Comparison of ENCODE assay signal across 25 mouse cellular contexts in the genomic region with DNA sequence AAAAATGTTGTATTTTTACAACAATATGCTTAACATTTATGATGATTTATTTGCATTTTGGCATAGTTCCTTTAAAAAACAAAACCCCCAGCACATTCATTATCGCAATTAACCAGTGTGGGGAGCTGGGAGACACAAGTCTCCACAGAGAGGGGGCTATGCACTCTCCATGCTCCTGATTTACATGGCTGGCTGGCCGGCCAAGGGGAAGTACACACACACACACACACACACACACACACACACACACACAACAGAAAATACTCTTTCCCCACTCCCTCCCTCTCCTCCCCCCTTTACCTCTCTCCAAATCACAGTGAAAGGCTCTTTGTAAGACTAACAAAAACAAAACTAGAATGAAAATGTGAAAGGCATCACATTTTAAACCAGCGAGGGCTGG. TPM values are rescaled to one million over a fixed set of nuclear protein-coding genes. Genes with fewer than 3 reads are reported as not detected.
A peak's percentile ranks its signal among the peaks of the same experiment; 100 is the strongest.
DNase-seq lines count a peak whose midpoint lies in the region; ATAC-seq and TF ChIP-seq lines count a peak whose summit lies in the region.
"Had no signal": no experiment of that assay in that cellular context is flagged by ENCODE, and none has a peak within 500 bp of the region (broad histone marks: within the 10 kb centered on the region; RNA-seq: fewer than 3 reads in every experiment).

No protein-coding gene starts in this region.

- H3K9ac ChIP-seq in kidney, postnatal 0 days (ENCODE audit: low read depth, low read length), result no peak overlapping the region
- no peak overlapping the region for H3K9ac ChIP-seq in CH12.LX (ENCODE audit: insufficient read depth, low read depth)
- H3K9ac ChIP-seq: embryonic facial prominence, embryonic 15.5 days; heart, embryonic 13.5 days; hindbrain, embryonic 13.5 days; intestine, embryonic 15.5 days; limb, embryonic 13.5 days; liver, embryonic 12.5 days; midbrain, embryonic 12.5 days had no signal

- no peak for TF ChIP-seq RAD21 in CH12.LX (IDR thresholded peaks at IDR 0.05; ENCODE audit: low read depth, low read length)

- dilution Hi-C loops in CH12.LX (cut with MboI; ENCODE audit: extremely low pct_ligation_motif_present, extremely low pct_unique_long_range_greater_than_20kb, low sequenced_read_pairs), result no loop called here

- H3K79me2 ChIP-seq in CH12.LX (replicated peaks; ENCODE audit: control insufficient read depth, extremely low read depth, insufficient read depth, poor library complexity, severe bottlenecking), result peaks cover 10% of the 10 kb centered on the region

- WGBS in kidney, postnatal 0 days, result 28% methylated on average over 3 of the region's 3 CpGs

- no peaks in the 10 kb centered on the region for H3K9me3 ChIP-seq in kidney, postnatal 0 days (replicated peaks; ENCODE audit: low read length)
- H3K9me3 ChIP-seq in CH12.LX (replicated peaks; ENCODE audit: low read length), result peaks cover 3% of the 10 kb centered on the region
- H3K9me3 ChIP-seq: embryonic facial prominence, embryonic 15.5 days; heart, embryonic 13.5 days; hindbrain, embryonic 13.5 days; intestine, embryonic 15.5 days; limb, embryonic 13.5 days; liver, embryonic 12.5 days; midbrain, embryonic 12.5 days had no signal

- H3K27ac ChIP-seq in kidney, postnatal 0 days, result no peak overlapping the region
- H3K27ac ChIP-seq in CH12.LX (ENCODE audit: insufficient read depth, low read depth), result no peak overlapping the region
- H3K27ac ChIP-seq: embryonic facial prominence, embryonic 15.5 days; heart, adult 2 months; heart, embryonic 13.5 days; intestine, embryonic 15.5 days; limb, embryonic 13.5 days; liver, embryonic 12.5 days; midbrain, embryonic 12.5 days had no signal

- H3K4me3 ChIP-seq in kidney, postnatal 0 days (replicated peaks; ENCODE audit: low read depth, low read length), result no peak overlapping the region
- H3K4me3 ChIP-seq in CH12.LX (replicated peaks in 1 of 3; ENCODE audit: low read depth in 2 of 3, low read length in 2 of 3, poor library complexity in 1 of 3), result no peak overlapping the region
- H3K4me3 ChIP-seq: embryonic facial prominence, embryonic 15.5 days; heart, adult 2 months; heart, embryonic 13.5 days; hindbrain, embryonic 13.5 days; intestine, embryonic 15.5 days; limb, embryonic 13.5 days; liver, embryonic 12.5 days; midbrain, embryonic 12.5 days had no signal

- no peaks in the 10 kb centered on the region for H3K36me3 ChIP-seq in kidney, postnatal 0 days (ENCODE audit: insufficient read depth, low read length)
- H3K36me3 ChIP-seq in CH12.LX (replicated peaks in 1 of 2; ENCODE audit: control insufficient read depth in 1 of 2, insufficient read depth in 1 of 2, low read length in 1 of 2), result no peaks in the 10 kb centered on the region
- H3K36me3 ChIP-seq: embryonic facial prominence, embryonic 15.5 days; heart, embryonic 13.5 days; hindbrain, embryonic 13.5 days; intestine, embryonic 15.5 days; limb, embryonic 13.5 days; liver, embryonic 12.5 days; midbrain, embryonic 12.5 days had no signal

- DNase-seq in heart, adult 11 months, result peak; percentile 55
- no peak for DNase-seq in heart, postnatal 4 days
- peak; percentile 69 for DNase-seq in kidney, postnatal 0 days (ENCODE audit: low spot score)
- DNase-seq in kidney, adult 11 months, result no peak
- DNase-seq in CH12.LX (ENCODE audit: extremely low read depth), result no peak
- DNase-seq in brain, adult 2 months (ENCODE audit: low read depth, low spot score), result peak; percentile 25
- DNase-seq in lung, postnatal 10 days, result no peak
- DNase-seq: adrenal gland, adult 8-10 months; cerebellum, adult 2 months; cerebellum, postnatal 25 days; gastrocnemius, postnatal 14 days; heart, adult 2 months; heart, postnatal 14 days; lung, adult 18-20 months; lung, postnatal 14 days; thymus, adult 2 months; thymus, postnatal 4 days had no signal

- H3K27me3 ChIP-seq in kidney, postnatal 0 days (ENCODE audit: insufficient read depth, low read length), result no peaks in the 10 kb centered on the region
- H3K27me3 ChIP-seq in CH12.LX (replicated peaks), result no peaks in the 10 kb centered on the region
- H3K27me3 ChIP-seq: embryonic facial prominence, embryonic 15.5 days; heart, embryonic 13.5 days; hindbrain, embryonic 13.5 days; intestine, embryonic 15.5 days; limb, embryonic 13.5 days; liver, embryonic 12.5 days; midbrain, embryonic 12.5 days had no signal

- TF ChIP-seq POLR2A in CH12.LX (IDR thresholded peaks at IDR 0.05; ENCODE audit: low read depth, low read length), result no peak

- no peak for TF ChIP-seq EP300 in CH12.LX (IDR thresholded peaks at IDR 0.05; ENCODE audit: low read length)

- no peak overlapping the region for H3K4me2 ChIP-seq in kidney, postnatal 0 days (ENCODE audit: low read length)
- H3K4me2 ChIP-seq in CH12.LX (ENCODE audit: insufficient read depth, low read depth, poor library complexity, severe bottlenecking), result no peak overlapping the region
- H3K4me2 ChIP-seq: embryonic facial prominence, embryonic 15.5 days; heart, embryonic 13.5 days; hindbrain, embryonic 13.5 days; intestine, embryonic 15.5 days; limb, embryonic 13.5 days; liver, embryonic 12.5 days; midbrain, embryonic 12.5 days had no signal

- in situ Hi-C loops in CH12.LX (cut with MboI; ENCODE audit: low pct_ligation_motif_present, low pct_unique_long_range_greater_than_20kb, low sequenced_read_pairs), result loop anchor here (25.0 kb wide), 1 partner anchor 465 kb away; a partner anchor contains a TSS

- no peak for ATAC-seq in kidney, postnatal 0 days (replicated peaks; ENCODE audit: low FRiP score, low read depth)
- ATAC-seq: intestine, embryonic 15.5 days; liver, embryonic 12.5 days had no signal

- no peaks in the 10 kb centered on the region; the same call in 1 of the 2 replicates for H3K4me1 ChIP-seq in kidney, postnatal 0 days (replicated peaks; ENCODE audit: insufficient read depth, low read length)
- H3K4me1 ChIP-seq in CH12.LX (ENCODE audit: control insufficient read depth in 1 of 2, insufficient read depth in 2 of 2), result peaks cover 16 to 41% of the 10 kb centered on the region in 2 experiments; a peak in 3 of 4 replicates
- H3K4me1 ChIP-seq: embryonic facial prominence, embryonic 15.5 days; limb, embryonic 13.5 days; midbrain, embryonic 12.5 days had no signal

- TF ChIP-seq CTCF in kidney, postnatal 0 days (IDR thresholded peaks at IDR 0.05; ENCODE audit: low read depth), result no peak
- TF ChIP-seq CTCF in CH12.LX (conservative IDR thresholded peaks at IDR 0.05 in 1 of 2, IDR thresholded peaks at IDR 0.05 in 1 of 2; ENCODE audit: low read depth in 2 of 2, low read length in 2 of 2), result no peak

TF ChIP-seq in CH12.LX, 34 proteins besides CTCF, POLR2A, EP300 and RAD21:
- TF ChIP-seq POLR2AphosphoS2 (IDR thresholded peaks at IDR 0.05; ENCODE audit: low read depth, low read length), result no peak
- TF ChIP-seq IRF4 (IDR thresholded peaks at IDR 0.05; ENCODE audit: low read depth, low read length), result 0 out of 2 replicates have a peak, but pooled peaks have one; percentile 7
- TF ChIP-seq MEF2A (IDR thresholded peaks at IDR 0.05; ENCODE audit: borderline replicate concordance, low read depth, low read length), result no peak
- TF ChIP-seq BHLHE40 (IDR thresholded peaks at IDR 0.05; ENCODE audit: low read depth, low read length), result no peak
- TF ChIP-seq MAFK (IDR thresholded peaks at IDR 0.05; ENCODE audit: insufficient replicate concordance, low read length), result no peak
- TF ChIP-seq MXI1 (IDR thresholded peaks at IDR 0.05; ENCODE audit: low read depth, low read length), result no peak
- no peak for TF ChIP-seq RCOR1 (conservative IDR thresholded peaks at IDR 0.05; ENCODE audit: low read depth, low read length)
- no peak for TF ChIP-seq E2F4 (IDR thresholded peaks at IDR 0.05; ENCODE audit: insufficient replicate concordance, low read depth, low read length)
- no peak for TF ChIP-seq UBTF (IDR thresholded peaks at IDR 0.05; ENCODE audit: low read depth, low read length)
- no peak for TF ChIP-seq MAX (IDR thresholded peaks at IDR 0.05; ENCODE audit: low read length)
- no peak for TF ChIP-seq ZKSCAN1 (IDR thresholded peaks at IDR 0.05; ENCODE audit: borderline replicate concordance, low read depth, low read length)
- no peak for TF ChIP-seq TBP (conservative IDR thresholded peaks at IDR 0.05; ENCODE audit: low read depth, low read length)
- TF ChIP-seq SMC3 (IDR thresholded peaks at IDR 0.05; ENCODE audit: low read depth, low read length), result no peak
- TF ChIP-seq TCF12 (IDR thresholded peaks at IDR 0.05; ENCODE audit: low read depth, low read length), result 0 out of 2 replicates have a peak, but pooled peaks have one; percentile 4
- TF ChIP-seq USF2 (conservative IDR thresholded peaks at IDR 0.05; ENCODE audit: low read depth, low read length), result no peak
- no peak for TF ChIP-seq ZMIZ1 (IDR thresholded peaks at IDR 0.05; ENCODE audit: low read depth, low read length)
- no peak for TF ChIP-seq GABPA (IDR thresholded peaks at IDR 0.05; ENCODE audit: insufficient replicate concordance, low read depth, low read length)
- TF ChIP-seq NRF1 (IDR thresholded peaks at IDR 0.05; ENCODE audit: low read depth, low read length), result no peak
- TF ChIP-seq ELF1 (IDR thresholded peaks at IDR 0.05; ENCODE audit: low read depth, low read length), result no peak
- TF ChIP-seq NELFE (IDR thresholded peaks at IDR 0.05; ENCODE audit: low read depth, low read length), result no peak
- TF ChIP-seq ZNF384 (IDR thresholded peaks at IDR 0.05; ENCODE audit: low read depth, low read length), result no peak
- TF ChIP-seq MYC (IDR thresholded peaks at IDR 0.05; ENCODE audit: low read depth, low read length), result no peak
- TF ChIP-seq KAT2A (IDR thresholded peaks at IDR 0.05; ENCODE audit: insufficient replicate concordance, low read length), result no peak
- TF ChIP-seq MAZ (IDR thresholded peaks at IDR 0.05; ENCODE audit: low read depth, low read length), result 0 out of 2 replicates have a peak, but pooled peaks have one; percentile 65
- no peak for TF ChIP-seq JUND (conservative IDR thresholded peaks at IDR 0.05; ENCODE audit: low read depth, low read length)
- no peak for TF ChIP-seq PAX5 (IDR thresholded peaks at IDR 0.05; ENCODE audit: low read length)

RNA-seq across cellular contexts. Expression of a gene that starts 11.3 kb away (rescaled TPM):
- total RNA-seq in heart, postnatal 4 days (2021), result 10 to 100 TPM; 59.5 to 60.8 TPM
- polyA plus RNA-seq in kidney, postnatal 0 days (2015; fragmentation: Nextera tagmentation; extraction: Ambion mirVana), result 11.2 and 15.4 TPM in 2 replicates
- total RNA-seq in CH12.LX (2012; rRNA removed) (16.1 and 16.2 TPM in 2 replicates), CH12.LX (2014; rRNA removed) (5.1 and 6.0 TPM in 2 replicates)
- polyA plus RNA-seq in CH12.LX (2012; ENCODE audit: insufficient read length, low read depth), result 15.0 and 17.1 TPM in 2 replicates

RNA-seq across cellular contexts. Expression of a gene that starts 50.7 kb away (rescaled TPM):
- total RNA-seq in heart, postnatal 4 days (2021), result under 1 TPM; 0.17 to 0.23 TPM
- polyA plus RNA-seq in kidney, postnatal 0 days (2015; fragmentation: Nextera tagmentation; extraction: Ambion mirVana), result 5.6 and 6.1 TPM in 2 replicates
- total RNA-seq in CH12.LX (2012; rRNA removed), result 0.04 and 0.08 TPM in 2 replicates
- total RNA-seq in CH12.LX (2014; rRNA removed), result 0.16 and 0.27 TPM in 2 replicates
- 0.19 and 0.20 TPM in 2 replicates for polyA plus RNA-seq in CH12.LX (2012; ENCODE audit: insufficient read length, low read depth)
- total RNA-seq: heart, adult 2 months had no signal
- polyA plus RNA-seq: activated CD4-positive, CD25-positive, alpha-beta regulatory T cell, adult 4 months had no signal

Comparison
In these comparisons a context has a peak if more than half of its experiments do, and no peak if none do; other contexts are left out.
1. DNase-seq: peak in heart, adult 11 months (single experiment), kidney, postnatal 0 days (single experiment) and brain, adult 2 months (single experiment); none in heart, postnatal 4 days (single experiment), kidney, adult 11 months (single experiment), CH12.LX (single experiment) and lung, postnatal 10 days (single experiment).